Mouse (Mus musculus) MEL (cell line): ENCODE measurements around the gene Gm20388. TPM values are rescaled to one million over a fixed set of nuclear protein-coding genes. Genes with fewer than 3 reads are reported as not detected.

Experiments used
- DNase-seq: peaks from one replicate; pipeline ENCODE4 v3.0.0; 2011; ENCODE audit warnings: low read depth, low spot score
- H3K27ac ChIP-seq: 2 replicates; pipeline ENCODE4 v1.5.1; 2012; ENCODE audit warnings: low read depth, mild to moderate bottlenecking, control low read depth, low read length, moderate library complexity; ENCODE audit not compliant: control insufficient read depth
- H3K27me3 ChIP-seq, 2 experiments: fragments of 150-350 bp in 1 of 2; sonication (generic) in 1 of 2; 2 replicates each; pipeline ENCODE4 v1.6.1; 2012; ENCODE audit warnings: low read length in 2 of 2, mild to moderate bottlenecking in 2 of 2, improper control_type of control experiment in 1 of 2, moderate library complexity in 1 of 2; ENCODE audit not compliant: insufficient read depth in 2 of 2, control insufficient read depth in 1 of 2
- H3K36me3 ChIP-seq, 2 experiments: 2 replicates each; pipeline ENCODE4 v1.6.1; 2012 to 2014; ENCODE audit warnings: low read length in 2 of 2, improper control_type of control experiment in 1 of 2, inconsistent platforms in 1 of 2, mild to moderate bottlenecking in 1 of 2; ENCODE audit not compliant: insufficient read depth in 2 of 2, control insufficient read depth in 1 of 2
- H3K4me1 ChIP-seq, 2 experiments: fragments of 150-350 bp in 1 of 2; sonication (generic) in 1 of 2; 2 replicates each; pipeline ENCODE4 v1.6.1; 2012; ENCODE audit warnings: low read length in 2 of 2, improper control_type of control experiment in 1 of 2, mild to moderate bottlenecking in 1 of 2; ENCODE audit not compliant: insufficient read depth in 2 of 2, control insufficient read depth in 1 of 2
- H3K4me3 ChIP-seq, 2 experiments: fragments of 150-350 bp in 1 of 2; sonication (generic) in 1 of 2; 2 replicates each; pipeline ENCODE4 v1.5.1; 2012; ENCODE audit warnings: low read depth in 2 of 2, low read length in 2 of 2, mild to moderate bottlenecking in 2 of 2, moderate library complexity in 2 of 2, control low read depth in 1 of 2, improper control_type of control experiment in 1 of 2; ENCODE audit not compliant: control insufficient read depth in 1 of 2, insufficient read depth in 1 of 2
- H3K79me2 ChIP-seq: 2 replicates; pipeline ENCODE4 v1.6.1; 2012; ENCODE audit warnings: mild to moderate bottlenecking, low read length, moderate library complexity; ENCODE audit not compliant: control insufficient read depth, poor library complexity, insufficient read depth
- H3K9ac ChIP-seq: 2 replicates; pipeline ENCODE4 v1.6.1; 2012; ENCODE audit warnings: low read depth, mild to moderate bottlenecking, control low read depth, low read length, moderate library complexity; ENCODE audit not compliant: control insufficient read depth, poor library complexity, severe bottlenecking
- H3K9me3 ChIP-seq: fragments of 150-350 bp; sonication (generic); replicated peaks from 2 replicates; pipeline ENCODE4 v1.6.1; 2012; ENCODE audit warnings: mild to moderate bottlenecking, low read length, improper control_type of control experiment, moderate library complexity; ENCODE audit not compliant: insufficient read depth
- BHLHE40 ChIP-seq: IDR thresholded peaks from 2 replicates; pipeline ENCODE4 v1.6.1; 2012; ENCODE audit warnings: low read depth, mild to moderate bottlenecking, inconsistent platforms, low read length, improper control_type of control experiment, borderline replicate concordance
- CHD1 ChIP-seq: IDR thresholded peaks from 2 replicates; pipeline ENCODE4 v1.6.1; 2012; ENCODE audit warnings: low read depth, mild to moderate bottlenecking, inconsistent platforms, low read length, improper control_type of control experiment
- CHD2 ChIP-seq: IDR thresholded peaks from 2 replicates; pipeline ENCODE4 v1.6.1; 2011; ENCODE audit warnings: low read length, improper control_type of control experiment
- CTCF ChIP-seq, 3 experiments: IDR thresholded peaks in 2 of 3; conservative IDR thresholded peaks in 1 of 3; 2 replicates each; pipeline ENCODE4 v1.5.1; 2011 to 2012; ENCODE audit warnings: low read length in 3 of 3, low read depth in 2 of 3, mild to moderate bottlenecking in 2 of 3, improper control_type of control experiment in 1 of 3, inconsistent platforms in 1 of 3, mixed read lengths in 1 of 3, moderate library complexity in 1 of 3; ENCODE audit not compliant: control insufficient read depth in 1 of 3, insufficient read depth in 1 of 3, poor library complexity in 1 of 3, severe bottlenecking in 1 of 3
- ELF1 ChIP-seq: IDR thresholded peaks from 2 replicates; pipeline ENCODE4 v1.6.1; 2014; ENCODE audit warnings: low read depth, mild to moderate bottlenecking, inconsistent platforms, low read length, improper control_type of control experiment, moderate library complexity
- HCFC1 ChIP-seq: IDR thresholded peaks from 2 replicates; pipeline ENCODE4 v1.6.1; 2012; ENCODE audit warnings: low read depth, mild to moderate bottlenecking, inconsistent platforms, low read length, improper control_type of control experiment, moderate library complexity
- MAX ChIP-seq: IDR thresholded peaks from 2 replicates; pipeline ENCODE4 v1.6.1; 2011; ENCODE audit warnings: low read length, improper control_type of control experiment
- MYB ChIP-seq: IDR thresholded peaks from 2 replicates; pipeline ENCODE4 v1.6.1; 2011; ENCODE audit warnings: mild to moderate bottlenecking, low read depth, low read length, improper control_type of control experiment
- MYC ChIP-seq: IDR thresholded peaks from 2 replicates; pipeline ENCODE4 v1.6.1; 2011; ENCODE audit warnings: low read depth, mild to moderate bottlenecking, low read length, improper control_type of control experiment, moderate library complexity
- NRF1 ChIP-seq: IDR thresholded peaks from 2 replicates; pipeline ENCODE4 v1.6.1; 2014; ENCODE audit warnings: low read depth, mild to moderate bottlenecking, inconsistent platforms, low read length, improper control_type of control experiment, moderate library complexity; ENCODE audit not compliant: poor library complexity, insufficient read depth, severe bottlenecking
- POLR2A ChIP-seq, 2 experiments: IDR thresholded peaks; 2 replicates each; pipeline ENCODE4 v1.6.1; 2011 to 2012; ENCODE audit warnings: low read length in 2 of 2, mild to moderate bottlenecking in 2 of 2, control low read depth in 1 of 2, improper control_type of control experiment in 1 of 2, low read depth in 1 of 2, moderate library complexity in 1 of 2; ENCODE audit not compliant: control insufficient read depth in 1 of 2, insufficient read depth in 1 of 2, poor library complexity in 1 of 2
- POLR2AphosphoS2 ChIP-seq: IDR thresholded peaks from 2 replicates; pipeline ENCODE4 v1.6.1; 2011; ENCODE audit warnings: low read length, improper control_type of control experiment
- RCOR1 ChIP-seq: IDR thresholded peaks from 2 replicates; pipeline ENCODE4 v1.6.1; 2012; ENCODE audit warnings: low read depth, mild to moderate bottlenecking, inconsistent platforms, low read length, improper control_type of control experiment
- SIN3A ChIP-seq: IDR thresholded peaks from 2 replicates; pipeline ENCODE4 v1.6.1; 2012; ENCODE audit warnings: low read length, improper control_type of control experiment, inconsistent platforms
- TBP ChIP-seq: IDR thresholded peaks from 2 replicates; pipeline ENCODE4 v1.8.0; 2011; ENCODE audit warnings: low read depth, low read length, improper control_type of control experiment
- TCF12 ChIP-seq: IDR thresholded peaks from 2 replicates; pipeline ENCODE4 v1.6.1; 2014; ENCODE audit warnings: low read depth, mild to moderate bottlenecking, inconsistent platforms, low read length, improper control_type of control experiment, moderate library complexity
- UBTF ChIP-seq: IDR thresholded peaks from 2 replicates; pipeline ENCODE4 v1.6.1; 2012; ENCODE audit warnings: low read depth, mild to moderate bottlenecking, inconsistent platforms, low read length, improper control_type of control experiment, moderate library complexity, borderline replicate concordance; ENCODE audit not compliant: insufficient read depth
- USF1 ChIP-seq: IDR thresholded peaks from 2 replicates; pipeline ENCODE4 v1.6.1; 2014; ENCODE audit warnings: low read depth, mild to moderate bottlenecking, inconsistent platforms, low read length, improper control_type of control experiment, moderate library complexity
- USF2 ChIP-seq, 2 experiments: IDR thresholded peaks; 2 replicates each; pipeline ENCODE4 v1.6.1; 2011 to 2012; ENCODE audit warnings: improper control_type of control experiment in 2 of 2, low read length in 2 of 2, borderline replicate concordance in 1 of 2, inconsistent platforms in 1 of 2, low read depth in 1 of 2, mild to moderate bottlenecking in 1 of 2; ENCODE audit not compliant: insufficient read depth in 1 of 2
- ZKSCAN1 ChIP-seq: IDR thresholded peaks from 2 replicates; pipeline ENCODE4 v1.6.1; 2012; ENCODE audit warnings: low read depth, mild to moderate bottlenecking, inconsistent platforms, low read length, improper control_type of control experiment, moderate library complexity
- ZMIZ1 ChIP-seq: IDR thresholded peaks from 2 replicates; pipeline ENCODE4 v1.6.1; 2012; ENCODE audit warnings: low read depth, mild to moderate bottlenecking, inconsistent platforms, low read length, improper control_type of control experiment, moderate library complexity
- polyA plus RNA-seq, 2 experiments: library from polyadenylated mRNA; stranded (reverse) in 1 of 2; unstranded in 1 of 2; fragments of >175 nt in 1 of 2; fragments of >200 nt in 1 of 2; gene quantifications; 2 replicates each; pipeline versions ENCODE4 v1.2.1 to v1.2.4; 2012; ENCODE audit warnings: low replicate concordance in 2 of 2, low read depth in 1 of 2; ENCODE audit not compliant: insufficient read length in 2 of 2, insufficient read depth in 1 of 2, missing spikeins in 1 of 2
- total RNA-seq: library from RNA; depleted of rRNA; stranded (reverse); fragments of 300-350 nt; gene quantifications from 2 replicates; pipeline ENCODE4 v1.2.3, GENCODE M21; 2012

Gm20388 gene
- total and polyA plus RNA-seq, 3 experiments, result 11.1 to 17.8 TPM; not detected in 1

GRCm38 (mm10) chr8:124014751-124015150, 4104.1 kb downstream of the Gm20388 start:
- no peak overlapping the region for H3K9ac ChIP-seq
- peaks cover 86% of the 10 kb centered on the region for H3K79me2 ChIP-seq
- DNase-seq, result no peak
- no peaks in the 10 kb centered on the region for H3K27me3 ChIP-seq
- no peak overlapping the region for H3K4me3 ChIP-seq
- no peaks in the 10 kb centered on the region for H3K9me3 ChIP-seq
- peaks cover 8 to 37% of the 10 kb centered on the region in 2 experiments for H3K36me3 ChIP-seq
- no peak for TF ChIP-seq CHD1
- no peak for TF ChIP-seq ELF1
- TF ChIP-seq CHD2, result no peak
- no peak for TF ChIP-seq CTCF (IDR thresholded peaks at IDR 0.05 in 2 of 3, conservative IDR thresholded peaks at IDR 0.05 in 1 of 3; ENCODE audit: control insufficient read depth in 1 of 3, insufficient read depth in 1 of 3, low read depth in 2 of 3, low read length in 3 of 3, poor library complexity in 1 of 3, severe bottlenecking in 1 of 3)
- TF ChIP-seq USF2 (IDR thresholded peaks at IDR 0.05; ENCODE audit: borderline replicate concordance in 1 of 2, insufficient read depth in 1 of 2, low read depth in 1 of 2, low read length in 2 of 2), result no peak
- TF ChIP-seq MYB, result no peak
- H3K27ac ChIP-seq, result no peak overlapping the region
- H3K4me1 ChIP-seq, result peaks cover 5 to 24% of the 10 kb centered on the region in 2 experiments; a peak in 3 of 4 replicates

GRCm38 (mm10) chr8:124019782-124020181, 4109.1 kb downstream of the Gm20388 start:
- Histone ChIP-seq H3K79me2 (peaks cover 85% of the 10 kb centered on the region), H3K4me1 (peaks cover 9 to 29% of the 10 kb centered on the region in 2 experiments), H3K9me3 (no peaks in the 10 kb centered on the region), H3K9ac (peak overlapping the region; percentile 98), H3K27ac (peak overlapping the region; percentile 80)
- DNase-seq, result peak; percentile 83
- TF ChIP-seq POLR2A (IDR thresholded peaks at IDR 0.05; ENCODE audit: control insufficient read depth in 1 of 2, insufficient read depth in 1 of 2, low read depth in 1 of 2, low read length in 2 of 2, poor library complexity in 1 of 2) (peak in 1 of 2 experiments; percentile 39; a peak in 1 of 4 replicates), UBTF (no peak), SIN3A (peak; percentile 23), HCFC1 (no peak)
- TF ChIP-seq, all 39 proteins: peak for 2
- Histone ChIP-seq H3K4me3 (peak overlapping the region; percentile 90 to 96), H3K36me3 (peaks cover 18 to 49% of the 10 kb centered on the region in 2 experiments), H3K27me3 (no peaks in the 10 kb centered on the region)

GRCm38 (mm10) chr8:124020439-124021236, 4110.0 kb downstream of the Gm20388 start:
- Histone ChIP-seq H3K9ac (peak overlapping the region; percentile 98), H3K4me3 (peak overlapping the region; percentile 90 to 100), H3K27me3 (no peaks in the 10 kb centered on the region), H3K79me2 (peaks cover 80% of the 10 kb centered on the region), H3K4me1 (peaks cover 9 to 29% of the 10 kb centered on the region in 2 experiments), H3K36me3 (peaks cover 25 to 52% of the 10 kb centered on the region in 2 experiments), H3K9me3 (no peaks in the 10 kb centered on the region), H3K27ac (peak overlapping the region; percentile 85)
- TF ChIP-seq POLR2AphosphoS2, result no peak
- TF ChIP-seq ZKSCAN1, result no peak
- TF ChIP-seq USF1, result no peak
- no peak for TF ChIP-seq RCOR1
- peak; percentile 64 for TF ChIP-seq MYC
- TF ChIP-seq TBP, result no peak
- 0 out of 2 replicates have a peak, but pooled peaks have one; percentile 12 for TF ChIP-seq TCF12
- TF ChIP-seq MAX, result peak; percentile 73; the same call in 1 of the 2 replicates
- peak; percentile 35; the same call in 1 of the 2 replicates for TF ChIP-seq NRF1
- TF ChIP-seq CHD1, result peak; percentile 48; the same call in 1 of the 2 replicates
- TF ChIP-seq BHLHE40, result peak; percentile 44; the same call in 1 of the 2 replicates
- TF ChIP-seq ZMIZ1, result no peak
- peak; percentile 77 for DNase-seq
